Mouse (Mus musculus) kidney, postnatal 0 days (tissue): ENCODE measurements around the gene Tarsl2. TPM values are rescaled to one million over a fixed set of nuclear protein-coding genes. Genes with fewer than 3 reads are reported as not detected.

ENCODE experiments used
- ATAC-seq: fragments of 200-750 bp; cut with Nextera tagmentation; replicated peaks from 2 replicates; pipeline ENCODE4 v1.8.0; 2017; ENCODE audit warnings: low read depth, moderate number of reproducible peaks, moderate TSS enrichment, moderate library complexity; ENCODE audit not compliant: low FRiP score
- DNase-seq: peaks from one replicate; pipeline ENCODE4 v3.0.0-alpha.2; 2016; ENCODE audit warnings: low spot score
- H3K27ac ChIP-seq: fragments of 300-500 bp; sonication (generic); 2 replicates; pipeline ENCODE4 v1.5.1; 2014; ENCODE audit warnings: mild to moderate bottlenecking
- H3K27me3 ChIP-seq: fragments of 300-500 bp; sonication (generic); 2 replicates; pipeline ENCODE4 v1.6.1; 2014; ENCODE audit warnings: low read length, mixed read lengths; ENCODE audit not compliant: insufficient read depth
- H3K36me3 ChIP-seq: fragments of 300-500 bp; sonication (generic); 2 replicates; pipeline ENCODE4 v1.6.1; 2014; ENCODE audit warnings: low read length, mixed read lengths; ENCODE audit not compliant: insufficient read depth
- H3K4me1 ChIP-seq: fragments of 300-500 bp; sonication (generic); replicated peaks from 2 replicates; pipeline ENCODE4 v1.6.1; 2014; ENCODE audit warnings: antibody characterized with exemption, low read length, mixed read lengths; ENCODE audit not compliant: insufficient read depth
- H3K4me2 ChIP-seq: fragments of 300-500 bp; sonication (generic); 2 replicates; pipeline ENCODE4 v1.6.1; 2014; ENCODE audit warnings: mild to moderate bottlenecking, low read length, moderate library complexity, mixed read lengths
- H3K4me3 ChIP-seq: fragments of 300-500 bp; sonication (generic); replicated peaks from 2 replicates; pipeline ENCODE4 v1.5.1; 2014; ENCODE audit warnings: low read depth, low read length
- H3K9ac ChIP-seq: fragments of 300-500 bp; sonication (generic); 2 replicates; pipeline ENCODE4 v1.6.1; 2014; ENCODE audit warnings: low read depth, low read length
- H3K9me3 ChIP-seq: fragments of 300-500 bp; sonication (generic); replicated peaks from 2 replicates; pipeline ENCODE4 v1.6.1; 2016; ENCODE audit warnings: low read length, inconsistent platforms, mixed read lengths
- CTCF ChIP-seq: IDR thresholded peaks from 2 replicates; pipeline ENCODE4 v1.5.1; 2016; ENCODE audit warnings: antibody characterized with exemption, low read depth, mild to moderate bottlenecking, moderate library complexity
- WGBS: fragments of 180-500 bp; shearing (Covaris S2); extraction: QIAGEN DNeasy Blood & Tissue Kit; methylation state at CpG from one replicate; pipeline ENCODE4 v1.1.7; 2014; 5-methylcytosine and 5-hydroxymethylcytosine counted together
- polyA plus RNA-seq: library from polyadenylated mRNA; unstranded; fragments of >200 nt; fragmentation: Nextera tagmentation; extraction: Ambion mirVana; gene quantifications from 2 replicates; pipeline ENCODE4 v1.2.1, GENCODE M21; 2015

Tarsl2 gene
- polyA plus RNA-seq, 1 experiment from 2014 or later, result 10.8 TPM

DNA sequence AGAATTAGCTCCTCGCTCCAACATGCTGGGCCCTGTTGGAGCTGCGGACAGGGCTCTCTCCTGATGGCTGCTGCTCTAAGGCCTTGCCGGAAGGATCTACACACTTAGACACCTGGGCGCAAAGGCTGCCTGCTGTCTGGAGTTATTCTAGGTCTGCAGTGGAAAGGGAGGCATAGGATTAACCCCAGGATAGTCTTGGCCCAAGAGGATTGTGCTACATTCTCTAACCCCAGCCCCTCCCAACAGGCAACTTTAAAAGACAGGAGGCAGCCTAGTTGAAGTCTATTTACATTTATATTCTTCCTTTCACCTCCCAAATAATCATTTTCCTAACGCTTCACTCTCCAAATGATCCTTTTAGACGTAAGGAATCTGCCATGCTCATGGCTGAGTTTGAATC is 8.9 kb upstream of the Tarsl2 start:
- no peak for DNase-seq
- Histone ChIP-seq H3K9ac (no peak overlapping the region), H3K9me3 (no peaks in the 10 kb centered on the region), H3K4me2 (no peak overlapping the region), H3K27ac (no peak overlapping the region), H3K4me3 (no peak overlapping the region), H3K27me3 (no peaks in the 10 kb centered on the region), H3K36me3 (no peaks in the 10 kb centered on the region), H3K4me1 (no peaks in the 10 kb centered on the region)
- no peak for TF ChIP-seq CTCF
- ATAC-seq, result no peak
- WGBS, result 94% methylated on average over 6 of the region's 6 CpGs

DNA sequence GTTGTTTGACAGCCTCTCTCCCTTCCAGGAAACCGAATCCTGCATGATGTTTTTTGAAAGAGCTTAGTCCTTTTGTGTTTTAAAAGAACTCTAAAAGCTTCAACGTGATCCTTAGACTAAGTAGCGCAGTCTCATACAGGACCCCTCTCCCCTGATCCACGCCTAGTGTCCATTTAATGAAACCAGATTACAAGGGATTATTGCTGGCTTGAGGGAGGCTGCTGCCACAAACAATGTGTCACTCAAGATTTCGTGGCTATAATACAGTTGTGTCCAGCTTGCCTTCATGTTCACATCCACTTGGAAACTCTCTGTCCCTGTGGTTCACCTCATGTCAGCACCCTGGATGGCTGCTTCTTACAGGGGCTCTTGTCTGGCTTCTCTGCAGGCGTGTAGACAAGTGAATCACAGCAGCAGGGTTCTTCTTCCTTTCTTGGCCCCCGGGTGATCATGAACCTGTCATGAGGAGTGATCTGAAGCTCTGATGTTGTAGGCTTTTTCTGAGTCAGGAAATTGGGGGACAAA is 8.3 kb upstream of the Tarsl2 start:
- ATAC-seq, result no peak

DNA sequence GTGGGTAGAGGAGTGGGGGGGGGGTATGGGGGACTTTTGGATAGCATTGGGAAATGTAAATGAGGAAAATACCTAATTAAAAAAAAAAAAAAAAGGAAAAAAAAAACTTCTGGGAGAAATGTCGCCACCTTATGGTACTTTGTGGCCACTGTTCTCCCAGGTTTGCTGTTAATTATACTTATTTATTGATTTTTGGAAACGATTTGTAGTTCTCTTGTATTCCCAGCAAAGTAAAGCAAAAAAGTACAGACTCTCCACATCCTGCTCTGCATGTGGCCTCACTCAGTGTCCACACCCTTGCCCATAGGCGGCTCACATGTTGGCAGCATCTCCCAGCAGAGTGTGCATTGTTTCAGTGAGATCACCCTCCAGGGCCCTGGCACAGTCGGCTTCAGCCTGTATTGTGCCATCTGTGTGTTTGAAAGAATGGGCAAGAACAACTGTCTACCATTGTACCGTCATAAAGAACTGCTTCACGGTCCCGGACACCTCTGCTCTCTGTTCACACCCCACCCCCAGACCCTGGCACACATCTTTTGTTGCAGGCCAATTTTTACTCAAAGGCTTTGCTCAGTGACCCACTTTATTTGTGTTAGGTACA is 6.4 kb upstream of the Tarsl2 start:
- Histone ChIP-seq H3K4me3 (no peak overlapping the region), H3K36me3 (no peaks in the 10 kb centered on the region), H3K4me2 (no peak overlapping the region), H3K27me3 (no peaks in the 10 kb centered on the region), H3K27ac (no peak overlapping the region), H3K9ac (no peak overlapping the region), H3K9me3 (no peaks in the 10 kb centered on the region), H3K4me1 (no peaks in the 10 kb centered on the region)
- TF ChIP-seq CTCF, result peak; percentile 38
- ATAC-seq (no peak), DNase-seq (no peak)
- WGBS, result 64% methylated on average over 7 of the region's 7 CpGs

More for the DNA sequence above, 8.3 kb upstream of the Tarsl2 start:
- H3K4me2 ChIP-seq, result no peak overlapping the region
- no peaks in the 10 kb centered on the region for H3K4me1 ChIP-seq
- H3K9ac ChIP-seq, result no peak overlapping the region
- no peaks in the 10 kb centered on the region for H3K36me3 ChIP-seq
- H3K27me3 ChIP-seq, result no peaks in the 10 kb centered on the region
- H3K9me3 ChIP-seq, result no peaks in the 10 kb centered on the region
- 68% methylated on average over 7 of the region's 7 CpGs for WGBS
- TF ChIP-seq CTCF, result no peak
- no peak for DNase-seq
- H3K4me3 ChIP-seq, result no peak overlapping the region
- H3K27ac ChIP-seq, result no peak overlapping the region

DNA sequence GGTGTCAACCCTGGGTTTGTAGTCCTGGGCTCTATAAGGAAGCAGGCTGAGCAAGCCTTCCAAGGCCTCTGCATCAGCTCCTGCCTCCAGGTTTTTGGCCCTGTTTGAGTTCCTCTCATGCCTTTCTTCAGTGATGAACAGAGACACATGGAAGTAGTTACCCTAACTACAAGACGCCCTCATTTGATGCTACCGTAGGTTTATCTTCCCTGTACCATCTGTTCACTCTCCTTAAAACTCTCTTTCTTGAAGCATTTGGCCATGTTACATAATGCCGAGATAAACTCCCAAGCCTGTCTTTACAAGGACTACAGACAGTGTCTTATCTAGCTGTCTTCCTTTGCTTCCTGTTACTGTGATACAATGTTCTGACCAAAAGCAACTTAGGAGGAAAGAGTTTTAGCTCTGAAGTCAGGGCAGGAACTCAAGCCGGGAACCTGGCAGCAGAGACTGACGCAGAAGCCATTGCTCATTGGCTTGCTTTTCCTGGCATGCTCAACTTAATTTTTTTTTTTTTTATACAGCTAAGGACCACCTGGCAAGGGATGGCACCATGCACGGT is 4.8 kb upstream of the Tarsl2 start:
- 67% methylated on average over 6 of the region's 6 CpGs for WGBS
- H3K9me3 ChIP-seq, result no peaks in the 10 kb centered on the region
- H3K4me3 ChIP-seq, result no peak overlapping the region
- H3K27ac ChIP-seq, result no peak overlapping the region
- no peak overlapping the region for H3K9ac ChIP-seq
- no peak for TF ChIP-seq CTCF
- H3K4me2 ChIP-seq, result no peak overlapping the region
- H3K27me3 ChIP-seq, result no peaks in the 10 kb centered on the region
- no peak for DNase-seq
- H3K36me3 ChIP-seq, result no peaks in the 10 kb centered on the region
- no peaks in the 10 kb centered on the region for H3K4me1 ChIP-seq
- ATAC-seq, result no peak

DNA sequence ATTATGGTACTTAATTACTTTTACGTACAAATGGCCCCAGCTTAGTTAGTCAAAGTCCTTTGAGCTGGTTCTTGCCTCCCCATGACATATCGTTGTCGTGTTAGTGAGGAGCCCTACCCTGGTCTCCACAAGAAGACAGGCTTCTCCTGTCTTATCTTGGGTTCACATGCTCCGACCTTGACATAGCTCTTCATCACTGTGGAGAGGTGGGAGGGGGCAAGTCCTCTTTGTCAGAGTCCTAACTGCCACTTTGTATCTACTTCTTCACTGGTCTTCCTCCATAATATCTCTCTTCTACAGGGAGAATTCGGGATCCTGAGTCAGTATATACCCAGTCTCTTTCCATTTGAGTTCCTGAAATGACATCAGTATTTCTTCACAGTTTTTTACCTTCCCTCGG is 4.0 kb upstream of the Tarsl2 start:
- TF ChIP-seq CTCF, result no peak
- no peak overlapping the region for H3K4me2 ChIP-seq
- ATAC-seq (no peak), DNase-seq (no peak)
- H3K4me1 ChIP-seq, result no peaks in the 10 kb centered on the region
- 83% methylated on average over 6 of the region's 6 CpGs for WGBS
- no peaks in the 10 kb centered on the region for H3K9me3 ChIP-seq
- H3K9ac ChIP-seq, result no peak overlapping the region
- no peak overlapping the region for H3K4me3 ChIP-seq
- H3K36me3 ChIP-seq, result no peaks in the 10 kb centered on the region
- no peak overlapping the region for H3K27ac ChIP-seq
- no peaks in the 10 kb centered on the region for H3K27me3 ChIP-seq

DNA sequence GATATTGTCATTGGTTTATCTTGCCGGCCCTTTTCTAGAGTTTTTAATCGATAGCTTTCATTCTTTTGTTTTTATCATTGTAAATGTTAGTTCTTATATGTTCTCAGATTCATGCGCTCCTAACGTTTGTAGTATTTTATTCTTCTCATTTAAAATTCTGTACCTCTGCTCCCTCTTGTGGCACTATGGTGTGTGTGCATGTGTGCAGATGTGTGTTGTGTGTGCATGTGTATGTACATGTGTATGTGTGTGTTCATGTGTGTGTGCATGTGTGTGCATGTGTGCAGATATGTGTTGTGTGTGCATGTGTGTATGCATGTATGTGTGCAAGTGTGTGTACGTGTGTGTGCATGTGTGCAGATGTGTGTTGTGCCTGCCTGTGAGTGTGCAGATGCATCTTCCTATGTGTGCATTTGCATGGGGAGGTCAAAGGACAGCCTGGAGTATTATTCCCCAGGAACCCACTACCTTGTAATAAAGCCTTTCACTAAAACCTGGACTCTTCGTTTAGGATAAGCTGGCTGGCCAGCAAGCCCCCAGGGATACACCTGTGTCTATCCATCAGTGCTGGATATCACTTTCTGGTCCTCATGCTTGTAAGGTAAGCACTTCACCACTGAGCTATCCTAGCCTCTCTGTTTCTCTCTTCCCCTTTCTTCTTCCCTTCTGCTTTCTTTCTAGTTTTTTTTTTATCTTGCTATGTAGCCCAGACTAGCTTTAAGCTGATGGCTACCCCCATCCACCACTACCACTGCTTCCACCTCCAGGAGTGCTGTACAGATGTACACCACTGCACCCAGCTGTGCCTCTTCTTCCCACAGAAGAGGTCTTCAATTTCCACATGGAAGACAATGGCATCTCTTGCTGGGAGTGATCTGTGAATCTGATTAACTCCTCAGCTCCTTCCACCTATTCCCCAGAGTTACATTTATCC is 2.1 kb upstream of the Tarsl2 start:
- H3K9me3 ChIP-seq, result no peaks in the 10 kb centered on the region
- 71% methylated on average over 6 of the region's 6 CpGs for WGBS
- no peaks in the 10 kb centered on the region for H3K27me3 ChIP-seq
- H3K4me2 ChIP-seq, result no peak overlapping the region
- peak; percentile 43 for DNase-seq
- no peak overlapping the region for H3K9ac ChIP-seq
- H3K36me3 ChIP-seq, result no peaks in the 10 kb centered on the region
- H3K27ac ChIP-seq, result no peak overlapping the region
- no peaks in the 10 kb centered on the region for H3K4me1 ChIP-seq
- peak; percentile 61 for TF ChIP-seq CTCF
- no peak overlapping the region for H3K4me3 ChIP-seq
- no peak for ATAC-seq
